Mouse (Mus musculus) G1E (cell line): ENCODE data around the gene Fam222b. TPM values are rescaled to one million over a fixed set of nuclear protein-coding genes. Genes with fewer than 3 reads are reported as not detected.
A peak's percentile ranks its signal among the peaks of the same experiment; 100 is the strongest.

Experiments used
- ATAC-seq: 2 replicates; pipeline ENCODE4 v1.8.0; 2016; ENCODE audit warnings: mild to moderate bottlenecking; ENCODE audit not compliant: insufficient number of reproducible peaks, poor library complexity, low FRiP score, severe bottlenecking; ENCODE audit errors: extremely low read depth
- DNase-seq: peaks from one replicate; pipeline ENCODE4 v3.0.0; 2012; ENCODE audit warnings: low spot score
- H3K27me3 ChIP-seq: 2 replicates; pipeline ENCODE4 v1.6.1; 2012; ENCODE audit warnings: mild to moderate bottlenecking, low read length, inconsistent platforms; ENCODE audit not compliant: insufficient read depth
- H3K36me3 ChIP-seq: replicated peaks from 2 replicates; pipeline ENCODE3; 2012; ENCODE audit warnings: mild to moderate bottlenecking, inconsistent platforms
- H3K4me1 ChIP-seq: 2 replicates; pipeline ENCODE4 v1.6.1; 2012; ENCODE audit warnings: low read depth, low read length, inconsistent platforms, mixed read lengths; ENCODE audit not compliant: insufficient read depth
- H3K4me3 ChIP-seq: 2 replicates; pipeline ENCODE4 v1.5.1; 2012; ENCODE audit warnings: low read depth, mild to moderate bottlenecking, inconsistent platforms, low read length, moderate library complexity, mixed read lengths
- H3K9me3 ChIP-seq: replicated peaks from 2 replicates; pipeline ENCODE4 v1.6.1; 2012; ENCODE audit warnings: inconsistent platforms
- CTCF ChIP-seq: IDR thresholded peaks from 2 replicates; pipeline ENCODE4 v1.5.1; 2012; ENCODE audit warnings: low read depth, low read length, inconsistent platforms, mixed read lengths
- GATA1 ChIP-seq: IDR thresholded peaks from 2 replicates; pipeline ENCODE4 v1.6.1; 2012; ENCODE audit warnings: borderline replicate concordance, low read length, inconsistent platforms, mixed read lengths
- GATA2 ChIP-seq: IDR thresholded peaks from 2 replicates; pipeline ENCODE4 v1.6.1; 2012; ENCODE audit warnings: low read depth, low read length, inconsistent platforms, borderline replicate concordance
- POLR2AphosphoS5 ChIP-seq: IDR thresholded peaks from 2 replicates; pipeline ENCODE4 v1.6.1; 2012; ENCODE audit warnings: low read depth, low read length, inconsistent platforms; ENCODE audit not compliant: insufficient replicate concordance
- TAL1 ChIP-seq: conservative IDR thresholded peaks from 2 replicates; pipeline ENCODE4 v1.6.1; 2012; ENCODE audit warnings: low read depth, low read length, inconsistent platforms, mixed read lengths
- polyA plus RNA-seq: library from polyadenylated mRNA; stranded (reverse); fragments of >175 nt; gene quantifications from 2 replicates; pipeline ENCODE4 v1.2.3, GENCODE M21; 2012
- total RNA-seq, 2 experiments: library from RNA; stranded (forward) in 1 of 2; stranded (reverse) in 1 of 2; fragments of 200-1000 nt in 1 of 2; fragments of >200 nt in 1 of 2; fragmentation: Nextera tagmentation in 1 of 2; gene quantifications; 2 replicates each; pipeline ENCODE4 v1.2.3; 2014 to 2017

Gene Fam222b
- total and polyA plus RNA-seq, 3 experiments, result 1.5 to 28.9 (median 18.1) TPM

DNA sequence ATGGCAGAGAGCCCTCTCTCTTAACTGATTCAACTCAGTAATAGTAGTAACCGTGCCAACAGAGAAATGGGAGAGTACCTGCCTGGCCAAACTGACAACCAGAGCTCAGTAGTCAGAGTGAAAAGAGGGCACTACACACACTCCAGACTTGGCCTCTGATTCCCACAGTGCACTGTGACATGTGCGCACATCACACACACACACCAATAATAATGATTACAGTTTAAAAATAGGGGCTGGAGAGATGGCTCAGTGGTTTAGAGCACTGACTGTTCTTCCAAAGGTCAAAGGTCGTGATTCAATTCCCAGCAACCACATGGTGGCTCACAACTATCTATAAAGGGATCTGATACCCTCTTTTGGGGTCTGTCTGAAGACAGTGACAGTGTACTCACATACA is 43.6 kb downstream of the Fam222b start:
- H3K4me1 ChIP-seq, result peaks cover 64% of the 10 kb centered on the region
- no peak overlapping the region for H3K4me3 ChIP-seq
- no peak for DNase-seq
- TF ChIP-seq GATA1, result no peak
- peaks cover 27% of the 10 kb centered on the region for H3K36me3 ChIP-seq
- no peaks in the 10 kb centered on the region for H3K9me3 ChIP-seq
- no peaks in the 10 kb centered on the region for H3K27me3 ChIP-seq
- ATAC-seq, result no peak

DNA sequence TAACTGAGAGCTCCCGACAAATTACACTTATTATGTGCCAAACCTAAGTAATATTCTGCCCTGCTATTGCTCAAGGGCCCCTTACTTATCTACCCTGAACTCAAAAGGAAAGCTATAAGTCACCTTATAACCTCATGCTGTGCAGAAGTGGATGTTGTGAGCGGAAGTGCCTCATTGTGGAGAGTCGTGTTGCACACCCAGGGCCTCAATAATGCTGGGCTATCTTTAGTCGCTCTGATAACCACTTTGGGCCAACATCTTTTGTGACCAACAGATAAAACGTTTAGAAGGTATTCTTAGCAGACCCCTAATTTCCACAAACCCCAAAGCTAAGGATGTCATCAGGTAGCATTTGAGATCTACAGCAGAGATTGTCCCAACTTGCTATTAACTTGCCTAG is 46.2 kb downstream of the Fam222b start:
- Histone ChIP-seq H3K36me3 (peaks cover 48% of the 10 kb centered on the region), H3K9me3 (no peaks in the 10 kb centered on the region), H3K4me1 (peaks cover 48% of the 10 kb centered on the region), H3K27me3 (no peaks in the 10 kb centered on the region), H3K4me3 (no peak overlapping the region; the same call in 1 of the 2 replicates)
- no peak for ATAC-seq
- DNase-seq, result no peak
- TF ChIP-seq GATA1 (no peak), GATA2 (no peak), POLR2AphosphoS5 (no peak), CTCF (no peak), TAL1 (no peak)

DNA sequence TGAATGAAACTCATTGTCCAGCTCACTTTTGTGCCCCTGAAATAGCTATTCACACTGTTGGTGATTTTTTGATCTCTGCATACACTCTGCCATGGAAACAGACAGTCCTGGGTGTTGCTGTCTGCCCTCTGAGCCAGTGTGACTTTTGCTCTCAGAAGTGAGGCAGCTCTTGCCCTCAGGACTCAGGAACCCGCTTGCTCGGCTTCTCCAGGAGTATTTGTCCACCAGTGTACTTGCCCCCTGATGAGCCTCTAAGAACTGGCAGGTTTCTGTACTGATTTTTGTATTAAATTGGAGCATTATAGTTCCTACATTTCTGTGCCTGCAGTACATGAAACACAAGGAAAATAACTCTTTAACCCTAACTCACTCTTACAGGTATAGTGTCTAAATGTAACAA is 49.1 kb downstream of the Fam222b start:
- Histone ChIP-seq H3K9me3 (no peaks in the 10 kb centered on the region), H3K4me1 (peaks cover 39% of the 10 kb centered on the region), H3K4me3 (no peak overlapping the region), H3K27me3 (no peaks in the 10 kb centered on the region), H3K36me3 (peaks cover 71% of the 10 kb centered on the region)
- ATAC-seq, result no peak
- DNase-seq, result no peak
- TF ChIP-seq GATA2 (no peak), CTCF (no peak), GATA1 (no peak), TAL1 (no peak), POLR2AphosphoS5 (no peak)

DNA sequence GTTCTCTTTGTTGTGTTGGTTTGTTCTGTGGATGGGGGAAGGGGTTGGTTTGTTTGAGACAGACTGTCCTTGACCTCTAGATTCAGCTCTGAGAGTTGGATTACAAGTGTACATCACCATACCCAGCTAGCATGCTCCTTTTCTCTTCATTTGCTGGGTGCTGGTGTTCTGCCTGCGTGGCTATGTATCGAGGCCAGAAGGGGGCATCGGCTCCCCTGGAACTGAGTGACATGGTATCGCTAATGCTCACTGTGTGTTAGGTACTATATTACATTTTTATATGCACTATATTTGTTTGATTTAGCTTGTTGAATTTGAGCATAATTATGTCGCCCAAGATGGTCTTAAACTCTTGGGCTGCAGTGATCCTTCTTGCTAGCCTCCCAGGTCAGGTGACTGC is 51.7 kb downstream of the Fam222b start:
- Histone ChIP-seq H3K27me3 (no peaks in the 10 kb centered on the region), H3K4me1 (peaks cover 22% of the 10 kb centered on the region), H3K9me3 (no peaks in the 10 kb centered on the region), H3K36me3 (peaks cover 92% of the 10 kb centered on the region), H3K4me3 (no peak overlapping the region)
- DNase-seq (no peak), ATAC-seq (no peak)
- TF ChIP-seq CTCF (no peak), TAL1 (no peak), GATA1 (no peak), POLR2AphosphoS5 (no peak), GATA2 (no peak)

DNA sequence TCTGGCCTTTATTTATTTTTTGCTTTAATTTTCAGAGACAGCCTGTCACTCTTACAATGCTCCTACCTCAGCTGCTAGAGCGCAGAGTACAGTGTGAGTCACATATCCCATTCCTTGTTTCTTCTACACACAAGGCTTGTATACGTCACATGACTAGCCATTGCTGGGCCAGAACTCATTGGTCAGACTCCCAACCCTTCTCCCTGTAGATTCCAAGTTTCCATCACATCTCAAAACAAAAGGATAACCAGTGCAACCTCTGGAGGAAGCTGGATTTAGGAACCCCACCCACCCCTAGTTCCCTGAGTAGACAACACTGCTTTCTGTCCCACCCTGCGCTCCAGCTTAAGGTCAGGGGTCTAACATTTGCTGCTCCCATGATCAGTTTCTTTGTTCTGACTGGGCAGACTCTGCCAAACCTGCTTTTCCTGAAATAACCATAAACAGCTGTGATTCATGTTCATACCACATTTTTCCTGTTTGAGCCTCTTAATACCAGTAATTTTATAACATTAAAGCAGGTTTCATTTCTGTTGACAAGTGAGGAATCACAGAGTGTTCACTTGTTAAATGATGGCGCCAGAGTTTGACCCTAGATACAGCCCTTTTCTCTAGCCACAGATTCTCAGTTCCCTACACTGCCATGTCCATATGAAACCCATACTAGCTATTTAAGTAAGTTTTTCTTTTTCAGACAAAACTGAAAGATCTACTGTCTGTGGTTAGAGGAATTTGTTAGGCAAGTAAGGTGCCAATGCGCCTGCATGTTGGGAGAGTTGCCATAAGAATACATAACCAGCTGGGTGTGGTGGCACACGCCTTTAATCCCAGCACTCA is 52.5 kb downstream of the Fam222b start:
- Histone ChIP-seq H3K36me3 (peaks cover 89% of the 10 kb centered on the region), H3K4me1 (peaks cover 14% of the 10 kb centered on the region), H3K27me3 (no peaks in the 10 kb centered on the region), H3K9me3 (no peaks in the 10 kb centered on the region), H3K4me3 (no peak overlapping the region)
- TF ChIP-seq POLR2AphosphoS5, result no peak
- TF ChIP-seq TAL1, result no peak
- TF ChIP-seq GATA1, result no peak
- TF ChIP-seq GATA2, result no peak
- no peak for TF ChIP-seq CTCF
- DNase-seq (no peak), ATAC-seq (no peak)

DNA sequence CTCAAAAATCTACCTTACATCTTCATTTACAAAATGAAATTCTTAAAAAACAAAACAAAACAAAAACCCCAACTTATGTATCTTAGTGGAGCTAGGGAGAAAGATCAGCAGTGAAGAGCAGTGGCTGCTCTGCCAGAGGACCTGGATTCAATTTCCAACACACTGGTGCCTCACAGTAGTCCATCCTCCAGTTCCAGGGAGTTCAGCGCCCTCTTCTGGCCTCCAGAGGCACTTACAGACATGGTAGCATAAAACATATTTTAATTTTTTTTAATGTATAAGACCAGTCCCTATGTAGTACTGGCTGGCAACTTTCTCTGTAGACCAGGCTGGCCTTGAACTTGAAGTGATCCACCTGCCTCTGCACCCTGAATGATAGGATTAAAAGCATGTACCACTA is 56.7 kb downstream of the Fam222b start:
- Histone ChIP-seq H3K9me3 (no peaks in the 10 kb centered on the region), H3K4me1 (peaks cover 17% of the 10 kb centered on the region), H3K36me3 (peaks cover 93% of the 10 kb centered on the region), H3K4me3 (no peak overlapping the region), H3K27me3 (no peaks in the 10 kb centered on the region)
- TF ChIP-seq TAL1 (no peak), CTCF (peak; percentile 68), GATA1 (no peak)
- DNase-seq (no peak), ATAC-seq (no peak)

DNA sequence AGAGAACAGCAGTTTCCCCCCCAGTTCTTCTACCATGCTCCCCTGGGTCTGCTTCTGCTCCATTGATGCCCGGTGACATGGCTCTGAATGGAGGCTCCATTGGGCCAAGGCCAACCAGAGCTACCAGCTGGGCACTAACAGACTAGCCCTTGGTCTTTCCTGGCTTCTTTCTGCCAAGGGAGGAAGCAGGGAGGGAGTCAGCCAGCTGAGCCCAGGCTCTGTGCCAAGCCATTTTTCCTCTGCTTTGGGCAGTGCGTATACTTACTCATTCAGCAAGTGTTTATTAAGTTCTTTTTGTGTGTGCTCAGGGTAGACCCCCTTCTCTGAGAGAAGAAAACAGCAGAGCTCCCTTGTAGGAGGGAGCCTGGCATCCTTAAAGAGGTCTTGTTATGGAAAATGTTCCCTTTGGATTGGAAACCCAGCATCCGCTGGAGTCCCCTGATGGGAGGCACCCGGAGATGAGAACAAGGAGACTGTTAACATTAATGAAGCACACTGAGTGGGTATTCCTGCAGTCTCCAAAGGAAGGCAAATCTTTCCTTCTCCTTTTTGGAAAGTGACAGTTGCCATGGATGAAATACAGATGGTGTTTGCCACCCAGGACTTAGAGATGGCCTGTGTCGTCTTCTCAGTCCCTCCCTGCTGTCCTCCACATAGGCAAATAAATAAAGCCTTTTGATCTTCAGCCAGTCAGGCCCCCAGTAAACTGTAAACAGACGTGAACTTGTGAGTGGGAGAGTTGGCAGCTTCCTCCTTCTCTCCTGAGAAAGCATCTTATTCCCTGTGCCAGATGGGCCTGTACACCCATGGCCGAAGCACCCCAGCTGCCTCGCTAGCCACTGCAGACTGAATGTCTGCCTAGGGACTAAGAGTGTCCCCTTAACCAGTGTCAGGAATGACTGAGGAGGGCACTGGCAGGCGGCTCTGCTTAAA is 58.1 kb downstream of the Fam222b start:
- no peak for DNase-seq
- H3K9me3 ChIP-seq, result no peaks in the 10 kb centered on the region
- H3K36me3 ChIP-seq, result peaks cover 92% of the 10 kb centered on the region
- no peak for ATAC-seq
- H3K27me3 ChIP-seq, result no peaks in the 10 kb centered on the region
- TF ChIP-seq CTCF (no peak), POLR2AphosphoS5 (no peak), GATA2 (no peak), GATA1 (no peak), TAL1 (no peak)
- H3K4me1 ChIP-seq, result peaks cover 22% of the 10 kb centered on the region
- H3K4me3 ChIP-seq, result no peak overlapping the region
